Mouse (Mus musculus) 416B (cell line): ENCODE measurements around the gene Cdc14b.
A peak's percentile ranks its signal among the peaks of the same experiment; 100 is the strongest.

Experiments used
- DNase-seq: peaks from one replicate; pipeline ENCODE4 v3.0.0; 2011; ENCODE audit warnings: low read depth

The Cdc14b gene

DNA sequence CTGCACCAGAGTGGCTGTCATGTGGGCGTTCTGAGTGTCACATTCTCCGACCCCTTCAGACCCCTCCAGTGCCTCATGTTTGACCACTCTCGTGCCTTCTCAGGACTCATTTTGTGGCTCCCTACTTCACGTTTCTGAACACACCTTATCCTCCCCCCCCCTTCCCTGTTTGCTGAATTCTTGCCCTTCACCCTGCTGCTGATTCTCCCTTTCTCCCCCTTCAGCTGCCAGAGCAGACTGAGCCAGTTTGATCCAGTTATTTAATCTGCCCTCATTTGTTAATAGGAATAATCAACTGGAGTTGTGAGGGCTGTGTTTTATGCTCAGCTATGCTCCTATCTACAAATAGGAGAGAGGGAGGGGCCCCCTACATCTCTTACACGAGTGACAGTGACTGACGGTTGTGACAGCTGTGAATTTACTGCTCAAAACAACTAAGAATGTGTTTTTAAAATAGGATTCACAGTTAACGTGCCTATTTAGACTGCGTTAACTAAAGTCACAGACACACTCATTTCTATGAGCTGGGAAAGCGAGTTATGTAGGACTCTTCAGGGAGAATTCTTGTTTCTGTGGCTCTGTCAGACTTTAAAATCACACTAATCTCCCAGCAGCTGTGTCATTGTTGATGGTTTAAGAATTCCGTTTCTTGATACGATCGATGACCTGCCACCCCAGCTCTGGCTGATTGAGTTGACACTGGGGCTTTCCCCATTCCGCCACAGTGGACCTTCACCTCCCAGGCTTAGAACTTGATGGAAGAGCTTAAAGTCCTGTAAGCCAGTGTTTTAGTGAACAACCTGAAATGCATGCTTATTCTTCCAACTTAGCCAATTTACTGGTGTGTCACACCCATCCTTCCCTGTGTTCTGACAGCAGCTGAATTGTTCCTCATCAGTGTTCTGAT lies 96.1 kb downstream of the Cdc14b start:
- no peak for DNase-seq

DNA sequence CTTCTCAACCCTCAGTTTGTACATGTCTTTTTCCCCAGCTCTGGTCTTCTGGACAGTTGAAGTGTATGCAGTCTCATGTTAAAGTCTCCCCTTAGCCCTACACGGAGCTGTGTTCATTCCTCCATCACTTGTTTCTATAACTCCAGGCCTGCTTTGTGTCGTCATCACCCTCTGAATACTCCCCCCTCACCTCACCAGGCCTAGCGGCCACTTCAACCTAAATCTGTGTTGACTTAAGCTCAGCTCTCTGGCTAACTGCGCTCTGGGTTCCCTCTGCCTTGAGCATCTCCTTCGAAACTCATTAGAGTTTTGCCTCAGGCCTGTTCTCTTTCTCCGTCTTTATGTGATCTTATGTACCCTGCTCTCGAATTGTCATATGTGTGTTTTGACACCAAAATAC lies 97.1 kb downstream of the Cdc14b start:
- DNase-seq: no peak

DNA sequence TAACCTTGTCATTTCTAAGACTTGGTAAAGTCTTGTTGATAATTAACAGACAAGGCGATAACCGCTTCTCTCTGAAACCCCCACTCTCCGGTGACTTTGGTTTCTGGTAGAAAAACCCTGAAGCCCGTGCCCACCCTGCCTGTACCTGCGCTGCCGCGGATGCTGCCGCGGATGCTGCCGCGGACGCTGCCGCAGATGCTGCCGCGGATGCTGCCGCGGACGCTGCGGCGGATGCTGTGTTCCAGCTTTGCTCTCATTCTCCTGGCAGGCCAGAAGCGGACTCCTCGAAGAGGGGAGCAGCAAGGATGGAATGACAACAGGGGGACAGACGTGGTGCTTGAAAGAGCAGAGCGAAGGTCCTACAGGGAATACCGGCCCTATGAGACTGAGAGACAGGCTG lies 105.3 kb downstream of the Cdc14b start:
- no peak for DNase-seq

DNA sequence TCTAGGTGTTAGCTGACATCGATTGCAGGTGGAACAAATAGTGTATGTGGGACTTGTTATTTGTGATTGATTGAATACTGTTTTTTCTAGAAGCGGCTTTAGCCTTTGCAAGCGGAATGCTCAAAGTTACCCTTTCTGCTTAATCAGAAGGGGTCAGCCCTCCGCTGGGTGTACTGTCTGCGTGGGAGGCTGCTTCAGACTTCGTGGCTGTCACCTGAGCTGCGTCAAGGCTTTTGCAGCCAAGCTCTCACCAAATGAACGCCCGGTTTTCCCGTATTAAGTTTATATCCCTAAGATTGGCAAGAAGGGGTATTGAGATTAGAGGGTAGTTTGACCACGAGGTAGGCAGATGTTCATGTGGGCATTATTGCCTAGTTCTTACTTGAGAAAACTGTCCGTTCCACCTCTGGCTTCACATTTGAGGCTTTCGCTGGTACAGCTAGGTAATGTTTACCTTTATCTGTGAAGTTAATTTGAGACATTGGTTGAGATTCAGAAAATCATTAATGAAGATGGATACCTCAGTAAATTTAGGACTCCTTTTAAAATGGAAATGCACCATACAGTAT lies 111.9 kb downstream of the Cdc14b start:
- DNase-seq: no peak

DNA sequence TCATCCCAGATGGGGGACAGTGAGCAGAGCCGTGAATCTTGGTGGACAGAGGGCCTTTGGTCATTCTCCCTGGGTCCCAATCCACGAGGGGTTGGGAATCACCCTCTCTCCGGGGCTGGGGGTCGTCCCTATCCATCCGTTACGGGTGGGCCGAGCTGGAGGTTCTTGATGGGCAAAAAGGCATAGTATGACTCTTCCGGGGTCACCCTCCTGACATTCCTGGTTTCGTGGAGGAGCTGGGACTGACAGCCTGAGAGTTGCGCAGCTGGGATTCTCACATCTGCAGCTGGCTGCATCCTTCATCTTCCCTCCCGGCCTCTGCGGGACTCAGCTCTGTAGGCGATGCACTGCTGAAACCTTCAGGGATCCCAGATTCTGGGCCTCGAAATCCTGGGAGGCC lies 112.5 kb downstream of the Cdc14b start:
- no peak for DNase-seq

DNA sequence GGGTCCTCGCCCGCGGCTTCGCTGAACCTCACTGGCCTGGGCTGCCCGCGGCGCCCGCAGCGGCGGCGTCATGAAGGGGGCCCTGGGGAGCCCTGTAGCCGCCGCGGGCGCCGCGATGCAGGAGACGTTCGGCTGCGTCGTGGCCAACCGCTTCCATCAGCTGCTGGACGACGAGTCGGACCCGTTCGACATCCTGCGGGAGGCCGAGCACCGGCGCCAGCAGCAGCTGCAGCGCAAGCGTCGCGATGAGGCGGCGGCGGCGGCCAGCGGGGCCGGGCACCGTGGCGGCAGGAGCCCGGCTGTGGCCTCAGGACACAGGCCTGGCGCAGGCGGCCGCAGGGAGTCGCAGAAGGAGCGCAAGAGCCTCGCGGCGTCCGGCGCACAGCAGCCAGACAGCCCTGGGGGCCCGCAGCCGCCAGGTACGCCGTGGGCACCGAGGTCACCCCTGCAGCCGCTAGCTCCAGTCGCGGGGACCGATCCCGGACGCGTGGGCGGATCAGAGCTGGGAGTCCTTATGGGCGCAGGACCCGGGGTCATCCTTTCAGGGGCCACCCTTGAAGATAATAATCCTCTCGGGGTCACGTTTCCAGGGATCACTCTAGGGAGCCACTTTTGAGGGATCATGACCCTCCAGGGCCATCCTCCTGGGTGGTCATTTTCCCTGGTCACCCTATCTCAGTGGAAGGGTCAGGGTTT lies 113.0 kb downstream of the Cdc14b start:
- DNase-seq: no peak

DNA sequence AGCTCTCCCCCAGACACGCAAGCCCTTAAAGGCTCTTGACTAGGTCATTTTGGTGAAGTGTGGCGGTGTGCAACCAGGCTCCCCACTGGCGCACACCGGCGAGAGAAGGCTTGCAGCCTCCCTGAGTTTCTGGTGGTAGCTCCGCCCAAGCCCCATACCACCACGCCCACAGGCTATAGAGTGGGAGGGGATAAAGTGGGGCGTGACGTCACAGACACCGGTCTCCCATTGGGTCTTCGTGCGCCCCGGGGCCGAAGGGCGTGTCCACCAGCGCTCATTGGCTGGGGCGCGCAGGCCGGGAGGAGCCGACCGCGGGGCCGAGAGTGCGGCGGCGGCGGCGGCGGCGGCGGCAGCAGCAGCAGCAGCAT lies 113.6 kb downstream of the Cdc14b start, which contains the start of gene Habp4:
Gene Habp4 (plus strand): TSS at position 277 of the 368 bp plus-strand sequence.
- peak; percentile 97 for DNase-seq

DNA sequence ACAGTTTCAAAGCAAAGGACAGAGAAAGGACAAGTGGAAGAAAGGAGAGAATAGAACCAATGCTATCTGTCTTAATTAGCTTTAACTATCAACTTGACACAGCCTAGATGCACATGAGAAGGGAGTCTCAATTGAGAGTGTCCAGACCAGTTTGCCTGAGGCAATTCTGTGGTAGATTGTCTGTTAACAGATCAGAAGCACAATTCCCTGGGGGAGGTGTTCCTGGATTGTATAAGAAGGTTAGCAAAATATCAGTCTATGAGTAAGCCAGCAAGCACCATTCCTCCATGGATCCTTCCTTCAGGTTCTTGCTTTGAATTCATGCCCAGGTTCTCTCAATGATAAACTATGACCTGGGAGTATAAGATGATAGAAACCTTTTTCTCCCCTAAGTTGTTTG lies 118.1 kb downstream of the Cdc14b start:
- DNase-seq: no peak

DNA sequence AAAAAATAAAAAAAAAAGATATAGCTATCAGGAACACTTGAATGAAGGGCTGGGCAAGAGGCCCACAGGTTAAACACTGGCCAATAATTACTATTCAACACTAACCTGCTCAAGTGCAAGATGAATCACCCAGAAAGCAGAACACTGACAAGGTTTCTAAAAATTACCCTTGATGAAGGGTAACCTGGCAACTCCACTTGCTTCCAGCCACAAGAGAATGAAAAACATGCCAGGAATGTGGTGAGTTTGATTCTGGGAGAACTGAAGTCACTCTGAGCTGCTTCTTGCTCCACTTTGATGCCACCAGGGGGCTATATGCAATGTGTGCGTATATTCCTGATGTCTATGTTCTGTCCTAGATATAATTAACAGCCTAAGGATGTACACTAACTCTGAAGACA lies 119.9 kb downstream of the Cdc14b start:
- DNase-seq: peak; percentile 54

DNA sequence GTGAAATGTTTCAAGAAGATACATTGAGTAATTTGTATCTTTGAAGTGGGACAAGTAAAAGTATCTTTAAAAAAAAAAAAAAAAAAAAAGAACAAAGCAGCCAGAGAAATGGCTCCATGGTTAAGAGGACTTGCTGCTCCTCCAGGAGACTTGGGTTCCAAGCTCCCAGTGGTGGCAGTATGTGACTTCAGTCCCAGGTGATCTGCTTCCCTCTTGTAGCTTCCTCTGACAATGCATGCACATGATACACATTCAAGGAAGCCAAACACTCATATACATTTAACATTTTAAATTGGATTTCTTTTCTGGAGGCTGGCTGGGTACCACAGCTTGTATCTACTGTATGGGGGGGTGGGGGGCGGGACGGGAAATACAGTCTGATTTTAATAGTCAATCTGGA lies 120.4 kb downstream of the Cdc14b start:
- DNase-seq: peak; percentile 49

DNA sequence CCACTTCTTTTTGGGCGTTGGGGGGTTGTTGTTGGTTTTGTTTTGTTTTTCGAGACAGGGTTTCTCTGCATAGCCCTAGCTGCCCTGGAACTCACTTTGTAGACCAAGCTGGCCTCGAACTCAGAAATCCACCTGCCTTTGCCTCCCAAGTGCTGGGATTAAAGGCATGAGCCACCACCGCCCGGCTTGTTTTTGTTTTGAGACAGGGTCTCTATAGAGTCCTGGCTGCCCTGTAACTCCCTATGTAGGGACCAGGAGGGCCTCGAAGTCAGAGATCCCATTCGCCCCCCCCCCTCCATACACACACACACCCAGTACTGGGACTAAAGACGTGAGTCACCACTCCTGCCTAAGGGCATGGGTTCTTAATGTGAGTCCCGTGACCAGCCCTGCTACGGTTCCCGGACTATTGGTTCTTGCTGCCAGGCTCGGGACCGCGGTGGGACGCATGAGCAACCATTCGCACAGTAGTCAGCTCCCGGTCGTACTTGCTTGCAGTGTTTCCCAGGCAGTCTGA lies 121.3 kb downstream of the Cdc14b start:
- peak; percentile 78 for DNase-seq

DNA sequence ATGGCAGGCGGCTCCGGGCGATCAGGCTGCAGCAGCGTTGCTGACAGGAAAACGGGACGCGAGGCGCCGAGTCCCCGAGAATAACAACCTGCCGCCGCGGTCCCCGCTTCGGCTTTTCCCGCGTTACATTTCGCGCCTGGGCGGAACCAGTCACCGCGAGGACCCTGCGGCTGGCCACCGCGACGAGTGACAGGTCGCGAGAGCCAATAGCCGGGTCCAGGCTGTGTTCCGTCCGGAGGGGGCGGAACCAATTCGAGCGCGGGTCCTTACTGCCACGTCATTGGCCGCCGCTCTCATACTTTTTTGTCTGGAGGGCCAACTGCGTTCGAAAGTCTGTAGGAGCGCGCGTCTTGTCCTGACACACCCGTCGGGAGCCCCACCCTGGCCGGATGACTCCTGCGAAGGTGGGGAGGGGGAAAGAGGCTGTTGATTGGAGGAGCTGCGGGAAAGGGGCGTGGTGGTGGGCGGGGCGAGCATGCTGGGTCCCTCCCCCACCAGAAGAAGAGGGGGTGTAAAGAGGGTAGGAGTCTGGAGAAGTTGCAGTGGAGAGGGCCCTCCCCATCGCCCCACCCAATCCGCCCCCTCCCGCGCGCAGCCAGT lies 121.9 kb downstream of the Cdc14b start, which contains the start of gene Zfp367:
Gene Zfp367 (minus strand): TSS at position 120 of the 600 bp plus-strand sequence.
- DNase-seq: peak; percentile 100

DNA sequence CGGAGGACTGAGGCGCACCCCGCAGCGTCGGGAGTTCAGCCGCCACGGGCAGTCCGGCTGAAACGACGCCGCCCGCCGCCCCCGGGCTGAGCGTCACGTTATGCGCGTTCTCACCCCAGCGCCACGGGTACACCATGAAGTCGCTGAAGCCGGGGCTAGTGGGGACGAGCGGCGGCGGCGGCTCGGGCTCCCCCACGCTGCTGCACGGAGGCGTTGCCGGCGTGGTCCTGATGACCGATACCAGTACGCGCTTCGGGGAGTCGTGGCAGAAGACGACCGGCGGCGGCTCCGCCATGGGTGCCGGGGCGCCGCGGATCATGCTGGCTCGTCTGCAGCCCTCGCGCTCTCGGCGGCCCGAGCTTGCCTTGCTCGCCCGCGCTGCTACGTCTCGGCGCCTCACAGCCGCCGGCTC lies 122.4 kb downstream of the Cdc14b start:
- DNase-seq: no peak

DNA sequence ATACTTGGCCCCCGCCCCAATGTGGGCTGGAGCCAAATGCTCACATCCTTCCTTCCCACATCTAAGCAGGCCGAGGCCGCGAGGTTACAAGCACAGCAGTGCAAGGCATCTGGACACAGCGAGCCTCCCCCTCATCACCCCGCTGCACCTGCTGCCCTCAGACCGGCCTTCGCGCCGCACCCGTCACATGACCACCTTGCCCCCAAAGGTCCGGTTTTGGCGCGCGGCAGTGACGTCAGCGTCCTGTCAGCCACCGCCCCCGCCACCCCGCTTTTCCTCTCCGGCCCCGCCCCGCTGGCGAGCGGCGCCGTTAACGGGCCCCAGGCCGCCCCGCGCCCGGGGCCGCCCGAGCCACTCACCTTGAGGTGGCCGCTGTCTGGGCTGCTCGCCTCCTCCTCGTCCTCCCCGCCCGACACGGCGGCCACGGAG lies 122.8 kb downstream of the Cdc14b start:
- peak; percentile 85 for DNase-seq

DNA sequence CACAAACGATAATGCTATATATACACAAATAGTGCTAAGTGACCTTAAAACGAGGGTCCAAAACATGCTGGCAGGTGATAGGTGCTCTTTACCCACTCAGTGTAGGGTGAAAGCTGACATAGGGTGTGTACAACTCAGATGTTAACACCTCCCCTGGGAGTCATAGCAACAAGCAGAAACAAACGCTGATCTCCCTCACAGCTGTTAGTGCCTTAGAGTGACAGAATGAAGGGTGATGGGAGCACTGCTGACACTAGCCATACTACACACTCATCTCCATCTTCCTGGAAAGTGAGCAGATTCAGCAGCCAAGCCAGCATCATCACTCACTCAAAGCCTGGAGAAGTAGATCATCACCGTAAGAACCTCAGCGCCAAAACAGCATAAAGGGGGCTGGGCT lies 125.0 kb downstream of the Cdc14b start:
- DNase-seq: no peak
